Mouse (Mus musculus) hindbrain, embryonic 14.5 days (tissue): ENCODE measurements around the gene Olfr160. TPM values are rescaled to one million over a fixed set of nuclear protein-coding genes. Genes with fewer than 3 reads are reported as not detected.

Experiments used
- ATAC-seq: fragments of 200-750 bp; cut with Nextera tagmentation; 2 replicates; pipeline ENCODE4 v1.8.0; 2017; ENCODE audit warnings: moderate number of reproducible peaks, mild to moderate bottlenecking, moderate TSS enrichment, moderate library complexity; ENCODE audit not compliant: low FRiP score
- DNase-seq: peaks from one replicate; pipeline ENCODE4 v3.0.0-alpha.2; 2015; ENCODE audit warnings: low spot score
- H3K27ac ChIP-seq: fragments of 300-500 bp; sonication (generic); 2 replicates; pipeline ENCODE4 v1.5.1; 2014; ENCODE audit warnings: mild to moderate bottlenecking, moderate library complexity
- H3K27me3 ChIP-seq: fragments of 300-500 bp; sonication (generic); 2 replicates; pipeline ENCODE4 v1.6.1; 2014; ENCODE audit warnings: mild to moderate bottlenecking, low read length, mixed read lengths; ENCODE audit not compliant: control insufficient read depth, insufficient read depth
- H3K36me3 ChIP-seq: fragments of 300-500 bp; sonication (generic); replicated peaks from 2 replicates; pipeline ENCODE4 v1.6.1; 2014; ENCODE audit not compliant: control insufficient read depth, insufficient read depth
- H3K4me1 ChIP-seq: fragments of 300-500 bp; sonication (generic); replicated peaks from 2 replicates; pipeline ENCODE4 v1.6.1; 2014; ENCODE audit warnings: antibody characterized with exemption, low read length, mixed read lengths; ENCODE audit not compliant: control insufficient read depth, insufficient read depth
- H3K4me2 ChIP-seq: fragments of 300-500 bp; sonication (generic); replicated peaks from 2 replicates; pipeline ENCODE4 v1.6.1; 2014; ENCODE audit warnings: mild to moderate bottlenecking, moderate library complexity
- H3K4me3 ChIP-seq: fragments of 300-500 bp; sonication (generic); replicated peaks from 2 replicates; pipeline ENCODE4 v1.5.1; 2014; ENCODE audit warnings: mild to moderate bottlenecking, low read length
- H3K9ac ChIP-seq: fragments of 300-500 bp; sonication (generic); 2 replicates; pipeline ENCODE4 v1.6.1; 2014
- H3K9me3 ChIP-seq: fragments of 300-500 bp; sonication (generic); 2 replicates; pipeline ENCODE4 v1.6.1; 2016; ENCODE audit warnings: low read length; ENCODE audit not compliant: control insufficient read depth
- WGBS: fragments of 180-500 bp; shearing (Covaris S2); extraction: QIAGEN DNeasy Blood & Tissue Kit; methylation state at CpG from one replicate; pipeline ENCODE4 v1.1.7; 2014; 5-methylcytosine and 5-hydroxymethylcytosine counted together
- polyA plus RNA-seq: library from polyadenylated mRNA; unstranded; fragments of >200 nt; fragmentation: Nextera tagmentation; extraction: Ambion mirVana; gene quantifications from 2 replicates; pipeline ENCODE4 v1.2.1, GENCODE M21; 2014

Olfr160 gene
- not detected in 2 replicates for polyA plus RNA-seq

- Histone ChIP-seq H3K36me3 (no peaks in the 10 kb centered on the region), H3K27ac (no peak within 1 kb of the TSS), H3K9ac (no peak within 1 kb of the TSS), H3K4me3 (no peak within 1 kb of the TSS), H3K4me2 (no peak within 1 kb of the TSS), H3K27me3 (no peaks in the 10 kb centered on the region), H3K9me3 (no peaks in the 10 kb centered on the region), H3K4me1 (no peaks in the 10 kb centered on the region)
- WGBS: 91% methylated on average over 1 of the region's 1 CpGs
- no peak for DNase-seq
- no peak for ATAC-seq
Observed at GRCm38 (mm10) chr9:37716150-37716549, at the start of gene Olfr160. Gene Olfr160 (minus strand): TSS chr9:37716250.

- Histone ChIP-seq H3K4me3 (no peak overlapping the region), H3K4me1 (no peaks in the 10 kb centered on the region), H3K9me3 (no peaks in the 10 kb centered on the region), H3K36me3 (no peaks in the 10 kb centered on the region), H3K27ac (no peak overlapping the region), H3K27me3 (no peaks in the 10 kb centered on the region), H3K9ac (no peak overlapping the region), H3K4me2 (no peak overlapping the region)
- ATAC-seq (no peak), DNase-seq (no peak)
- WGBS: 61% methylated on average over 2 of the region's 2 CpGs
Observed at GRCm38 (mm10) chr9:37762541-37762940, 46.5 kb upstream of the Olfr160 start.

- Histone ChIP-seq H3K27ac (no peak overlapping the region), H3K9ac (no peak overlapping the region), H3K4me3 (no peak overlapping the region), H3K36me3 (no peaks in the 10 kb centered on the region), H3K4me1 (no peaks in the 10 kb centered on the region), H3K27me3 (no peaks in the 10 kb centered on the region), H3K4me2 (no peak overlapping the region), H3K9me3 (no peaks in the 10 kb centered on the region)
- DNase-seq: no peak
- WGBS: 80% methylated on average over 2 of the region's 2 CpGs
- ATAC-seq: 0 out of 2 replicates have a peak, but pooled peaks have one; percentile 17
Observed at GRCm38 (mm10) chr9:37761728-37762127, 45.7 kb upstream of the Olfr160 start.

GRCm38 (mm10) chr9:37752006-37752405 is 36.0 kb upstream of the Olfr160 start:
- ATAC-seq (no peak), DNase-seq (no peak)
- WGBS: 69% methylated on average over 4 of the region's 4 CpGs
- no peaks in the 10 kb centered on the region for H3K27me3 ChIP-seq
- H3K9me3 ChIP-seq: no peaks in the 10 kb centered on the region
- H3K4me2 ChIP-seq: no peak overlapping the region
- H3K9ac ChIP-seq: no peak overlapping the region
- peaks cover 7% of the 10 kb centered on the region for H3K4me1 ChIP-seq
- no peak overlapping the region for H3K4me3 ChIP-seq
- H3K36me3 ChIP-seq: no peaks in the 10 kb centered on the region
- H3K27ac ChIP-seq: no peak overlapping the region

GRCm38 (mm10) chr9:37751467-37751866 is 35.4 kb upstream of the Olfr160 start:
- H3K27me3 ChIP-seq: no peaks in the 10 kb centered on the region
- H3K9me3 ChIP-seq: no peaks in the 10 kb centered on the region
- H3K27ac ChIP-seq: no peak overlapping the region
- no peak overlapping the region for H3K4me2 ChIP-seq
- DNase-seq: no peak
- 54% methylated on average over 2 of the region's 2 CpGs for WGBS
- no peak overlapping the region for H3K4me3 ChIP-seq
- H3K36me3 ChIP-seq: no peaks in the 10 kb centered on the region
- H3K9ac ChIP-seq: no peak overlapping the region
- no peak for ATAC-seq
- peaks cover 7% of the 10 kb centered on the region for H3K4me1 ChIP-seq

DNA sequence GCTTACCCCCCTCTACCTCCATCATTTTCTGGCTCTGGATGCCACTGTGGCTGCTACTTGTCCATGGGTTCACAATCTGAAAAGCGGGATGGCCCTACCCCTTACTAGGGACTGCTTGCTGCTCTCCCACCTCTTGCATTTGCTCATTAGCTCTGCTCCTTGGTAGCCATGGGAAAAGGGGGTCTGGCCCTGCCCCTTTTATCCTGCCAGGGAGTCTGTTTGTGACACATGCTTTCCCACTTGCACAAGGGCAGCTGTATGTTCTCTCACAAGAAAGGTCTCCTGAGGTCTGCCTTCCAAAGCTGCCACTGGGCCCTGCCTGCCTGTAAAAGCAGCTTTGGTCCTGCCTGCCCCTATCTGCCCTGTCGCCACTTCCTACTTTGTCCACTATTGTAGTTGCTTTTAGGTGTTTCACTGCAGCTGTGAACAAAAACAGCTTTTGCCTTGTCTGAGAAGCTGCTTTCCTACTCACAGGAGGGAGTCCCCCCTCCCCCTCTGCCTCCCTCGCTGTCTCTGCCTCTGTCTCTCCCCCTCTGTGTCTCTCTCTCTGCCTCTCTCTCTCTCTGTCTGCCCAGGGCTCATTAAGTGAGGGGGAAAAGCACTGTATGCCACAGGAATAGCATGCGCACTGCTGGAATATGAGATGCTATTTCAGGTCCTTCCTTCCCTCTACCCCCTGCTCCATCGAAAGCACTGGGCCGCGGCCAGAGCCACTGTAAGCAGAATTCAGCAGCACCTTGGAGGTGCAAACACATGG is 34.4 kb upstream of the Olfr160 start:
- Histone ChIP-seq H3K4me3 (no peak overlapping the region), H3K9me3 (no peaks in the 10 kb centered on the region), H3K4me2 (no peak overlapping the region), H3K4me1 (peaks cover 7% of the 10 kb centered on the region), H3K36me3 (no peaks in the 10 kb centered on the region), H3K9ac (no peak overlapping the region), H3K27ac (0 out of 2 replicates have a peak overlapping the region, but pooled peaks have one; percentile 17), H3K27me3 (no peaks in the 10 kb centered on the region)
- 18% methylated on average over 7 of the region's 7 CpGs for WGBS
- peak; percentile 65 for ATAC-seq
- DNase-seq: no peak

DNA sequence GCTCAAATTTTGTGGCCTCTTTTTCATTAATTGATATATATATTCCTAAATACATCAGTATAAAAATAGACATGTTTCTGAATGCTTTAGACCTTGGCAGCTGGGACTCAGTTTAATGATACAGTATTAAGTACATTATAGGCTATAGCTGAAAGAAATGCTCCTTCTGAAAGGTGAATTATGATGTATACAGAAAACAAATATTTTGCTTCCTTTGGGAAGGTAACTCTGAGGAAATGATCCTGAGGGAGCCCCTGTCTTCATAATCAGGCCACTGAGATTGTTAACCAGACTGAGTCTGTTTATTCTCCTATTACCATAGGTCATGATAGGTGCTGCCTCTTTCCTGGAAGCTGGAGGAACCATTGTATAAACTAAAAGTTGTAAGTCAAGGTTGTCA is 28.8 kb upstream of the Olfr160 start, which contains the start of gene Olfr874:
Gene Olfr874 (plus strand): TSS at position 301 of the 400 bp plus-strand sequence.
- no peak within 1 kb of the TSS for H3K9ac ChIP-seq
- no peaks in the 10 kb centered on the region for H3K27me3 ChIP-seq
- no peaks in the 10 kb centered on the region for H3K9me3 ChIP-seq
- no peaks in the 10 kb centered on the region for H3K4me1 ChIP-seq
- no peak within 1 kb of the TSS for H3K27ac ChIP-seq
- no peak for DNase-seq
- no peak for ATAC-seq
- no peak within 1 kb of the TSS for H3K4me2 ChIP-seq
- no peak within 1 kb of the TSS for H3K4me3 ChIP-seq
- H3K36me3 ChIP-seq: no peaks in the 10 kb centered on the region

DNA sequence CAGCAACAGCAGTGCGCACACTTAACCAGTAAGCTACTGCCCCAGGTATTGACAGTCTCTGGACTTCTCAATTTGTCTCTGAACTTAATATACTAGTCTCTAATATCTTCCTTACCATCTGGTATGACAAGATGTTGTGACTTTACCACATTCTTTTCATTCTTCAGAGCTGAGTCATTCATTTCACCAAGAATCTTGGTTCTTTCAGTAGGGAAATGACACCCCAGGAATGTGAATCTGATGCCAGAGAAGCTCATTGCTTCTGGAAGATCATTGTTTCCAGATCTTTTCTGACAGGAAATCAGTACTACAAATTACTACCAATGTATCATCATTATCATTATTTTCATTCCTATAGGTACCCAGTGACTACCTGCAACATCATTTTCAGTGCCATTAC is 18.3 kb upstream of the Olfr160 start:
- 97% methylated on average over 1 of the region's 1 CpGs for WGBS
- no peak overlapping the region for H3K4me2 ChIP-seq
- no peak overlapping the region for H3K27ac ChIP-seq
- no peak overlapping the region for H3K9ac ChIP-seq
- no peaks in the 10 kb centered on the region for H3K27me3 ChIP-seq
- H3K4me3 ChIP-seq: no peak overlapping the region
- H3K4me1 ChIP-seq: no peaks in the 10 kb centered on the region
- DNase-seq: no peak
- no peaks in the 10 kb centered on the region for H3K36me3 ChIP-seq
- no peak for ATAC-seq
- H3K9me3 ChIP-seq: no peaks in the 10 kb centered on the region

GRCm38 (mm10) chr9:37689970-37690686 is 25.9 kb downstream of the Olfr160 start:
- Histone ChIP-seq H3K4me2 (no peak overlapping the region), H3K4me1 (no peaks in the 10 kb centered on the region), H3K27ac (no peak overlapping the region), H3K36me3 (no peaks in the 10 kb centered on the region), H3K27me3 (no peaks in the 10 kb centered on the region), H3K9me3 (no peaks in the 10 kb centered on the region), H3K4me3 (no peak overlapping the region), H3K9ac (no peak overlapping the region)
- peak; percentile 68 for DNase-seq
- WGBS: 37% methylated on average over 5 of the region's 5 CpGs
- ATAC-seq: 0 out of 2 replicates have a peak, but pooled peaks have one; percentile 64
